Mouse (Mus musculus): ENCODE measurements around the gene Iqsec1. TPM values are rescaled to one million over a fixed set of nuclear protein-coding genes. Genes with fewer than 3 reads are reported as not detected.

Iqsec1 gene
- total and polyA plus RNA-seq, 3 experiments, result 17.0 to 90.4 (median 83.5) TPM

- DNase-seq (ENCODE audit: extremely low read depth), result no peak
- Histone ChIP-seq H3K27me3 (replicated peaks) (no peaks in the 10 kb centered on the region), H3K79me2 (replicated peaks; ENCODE audit: control insufficient read depth, extremely low read depth, insufficient read depth, poor library complexity, severe bottlenecking) (no peaks in the 10 kb centered on the region), H3K4me1 (ENCODE audit: control insufficient read depth in 1 of 2, insufficient read depth in 2 of 2) (peaks cover 0 to 25% of the 10 kb centered on the region in 2 experiments; a peak in 2 of 4 replicates), H3K4me2 (ENCODE audit: insufficient read depth, low read depth, poor library complexity, severe bottlenecking) (no peak overlapping the region), H3K27ac (ENCODE audit: insufficient read depth, low read depth) (no peak overlapping the region), H3K36me3 (replicated peaks in 1 of 2; ENCODE audit: control insufficient read depth in 1 of 2, insufficient read depth in 1 of 2, low read length in 1 of 2) (no peaks in the 10 kb centered on the region), H3K9me3 (replicated peaks; ENCODE audit: low read length) (no peaks in the 10 kb centered on the region), H3K4me3 (replicated peaks in 1 of 3; ENCODE audit: low read depth in 2 of 3, low read length in 2 of 3, poor library complexity in 1 of 3) (no peak overlapping the region), H3K9ac (ENCODE audit: insufficient read depth, low read depth) (no peak overlapping the region)
- in situ Hi-C loops (cut with MboI; ENCODE audit: low pct_ligation_motif_present, low pct_unique_long_range_greater_than_20kb, low sequenced_read_pairs), result loop anchor here (25.0 kb wide), 1 partner anchor 140 kb away; no protein-coding TSS in a partner anchor
- dilution Hi-C loops (cut with MboI; ENCODE audit: extremely low pct_ligation_motif_present, extremely low pct_unique_long_range_greater_than_20kb, low sequenced_read_pairs), result no loop called here
- TF ChIP-seq UBTF (IDR thresholded peaks at IDR 0.05; ENCODE audit: low read depth, low read length), result no peak
- TF ChIP-seq MAFK (IDR thresholded peaks at IDR 0.05; ENCODE audit: insufficient replicate concordance, low read length), result no peak
- TF ChIP-seq ZNF384 (IDR thresholded peaks at IDR 0.05; ENCODE audit: low read depth, low read length), result no peak
- TF ChIP-seq E2F4 (IDR thresholded peaks at IDR 0.05; ENCODE audit: insufficient replicate concordance, low read depth, low read length), result no peak
- TF ChIP-seq CHD2 (IDR thresholded peaks at IDR 0.05; ENCODE audit: low read length), result no peak
Measured at GRCm38 (mm10) chr6:90802604-90803003, 185.9 kb downstream of the Iqsec1 start.

GRCm38 (mm10) chr6:90802058-90802457, 186.4 kb downstream of the Iqsec1 start:
- no peak for TF ChIP-seq EP300 (IDR thresholded peaks at IDR 0.05; ENCODE audit: low read length)
- TF ChIP-seq SIN3A (IDR thresholded peaks at IDR 0.05; ENCODE audit: low read length), result no peak
- TF ChIP-seq ZC3H11A (IDR thresholded peaks at IDR 0.05; ENCODE audit: low read depth, low read length), result no peak
- TF ChIP-seq PAX5 (IDR thresholded peaks at IDR 0.05; ENCODE audit: low read length), result no peak
- no peak for TF ChIP-seq E2F4 (IDR thresholded peaks at IDR 0.05; ENCODE audit: insufficient replicate concordance, low read depth, low read length)
- TF ChIP-seq MAFK (IDR thresholded peaks at IDR 0.05; ENCODE audit: insufficient replicate concordance, low read length), result no peak
- TF ChIP-seq ZKSCAN1 (IDR thresholded peaks at IDR 0.05; ENCODE audit: borderline replicate concordance, low read depth, low read length), result no peak
- TF ChIP-seq RAD21 (IDR thresholded peaks at IDR 0.05; ENCODE audit: low read depth, low read length), result no peak
- TF ChIP-seq ZNF384 (IDR thresholded peaks at IDR 0.05; ENCODE audit: low read depth, low read length), result no peak
- TF ChIP-seq JUND (conservative IDR thresholded peaks at IDR 0.05; ENCODE audit: low read depth, low read length), result no peak
- TF ChIP-seq SMC3 (IDR thresholded peaks at IDR 0.05; ENCODE audit: low read depth, low read length), result no peak
- TF ChIP-seq GABPA (IDR thresholded peaks at IDR 0.05; ENCODE audit: insufficient replicate concordance, low read depth, low read length), result no peak
- no peak for TF ChIP-seq UBTF (IDR thresholded peaks at IDR 0.05; ENCODE audit: low read depth, low read length)
- no peak for TF ChIP-seq CHD2 (IDR thresholded peaks at IDR 0.05; ENCODE audit: low read length)
- TF ChIP-seq USF1 (IDR thresholded peaks at IDR 0.05; ENCODE audit: low read depth, low read length), result no peak
- no peak for TF ChIP-seq CHD1 (IDR thresholded peaks at IDR 0.05; ENCODE audit: low read depth, low read length)
- no peak for TF ChIP-seq MXI1 (IDR thresholded peaks at IDR 0.05; ENCODE audit: low read depth, low read length)
- TF ChIP-seq MEF2A (IDR thresholded peaks at IDR 0.05; ENCODE audit: borderline replicate concordance, low read depth, low read length), result no peak
- dilution Hi-C loops (cut with MboI; ENCODE audit: extremely low pct_ligation_motif_present, extremely low pct_unique_long_range_greater_than_20kb, low sequenced_read_pairs), result no loop called here
- Histone ChIP-seq H3K9ac (ENCODE audit: insufficient read depth, low read depth) (no peak overlapping the region), H3K4me3 (replicated peaks in 1 of 3; ENCODE audit: low read depth in 2 of 3, low read length in 2 of 3, poor library complexity in 1 of 3) (no peak overlapping the region), H3K27me3 (replicated peaks) (no peaks in the 10 kb centered on the region), H3K27ac (ENCODE audit: insufficient read depth, low read depth) (no peak overlapping the region), H3K4me1 (ENCODE audit: control insufficient read depth in 1 of 2, insufficient read depth in 2 of 2) (peaks cover 0 to 19% of the 10 kb centered on the region in 2 experiments; a peak in 2 of 4 replicates), H3K9me3 (replicated peaks; ENCODE audit: low read length) (peaks cover 1% of the 10 kb centered on the region), H3K79me2 (replicated peaks; ENCODE audit: control insufficient read depth, extremely low read depth, insufficient read depth, poor library complexity, severe bottlenecking) (no peaks in the 10 kb centered on the region), H3K4me2 (ENCODE audit: insufficient read depth, low read depth, poor library complexity, severe bottlenecking) (no peak overlapping the region), H3K36me3 (replicated peaks in 1 of 2; ENCODE audit: control insufficient read depth in 1 of 2, insufficient read depth in 1 of 2, low read length in 1 of 2) (no peaks in the 10 kb centered on the region)
- DNase-seq (ENCODE audit: extremely low read depth), result no peak
- in situ Hi-C loops (cut with MboI; ENCODE audit: low pct_ligation_motif_present, low pct_unique_long_range_greater_than_20kb, low sequenced_read_pairs), result loop anchor here (25.0 kb wide), 1 partner anchor 140 kb away; no protein-coding TSS in a partner anchor
